7 mouse cellular contexts compared by ENCODE assay signal in the genomic region with DNA sequence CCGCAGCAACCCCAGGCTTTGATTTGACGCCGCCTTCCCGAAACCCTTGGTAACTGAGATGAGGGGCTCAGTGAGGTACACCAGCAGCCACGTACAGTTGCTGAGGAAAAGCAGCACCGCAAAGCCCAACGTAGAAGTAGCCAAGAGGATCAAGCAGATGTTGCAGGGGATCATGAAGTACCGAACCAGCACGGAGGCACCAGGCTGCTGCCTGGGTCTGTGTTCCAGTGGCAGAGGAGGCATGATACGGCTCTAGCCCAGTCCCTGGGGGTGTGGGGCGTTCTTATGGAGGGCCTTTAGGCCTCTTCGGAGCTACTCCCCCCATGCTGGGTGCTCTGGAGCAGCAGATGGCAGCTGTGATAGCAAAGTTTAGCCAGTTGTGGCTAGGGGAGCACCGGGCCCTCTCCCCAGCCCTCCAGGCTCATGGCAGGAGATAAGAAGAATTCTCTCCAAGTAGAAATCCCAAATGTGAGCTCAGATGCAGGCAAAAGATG. TPM values are rescaled to one million over a fixed set of nuclear protein-coding genes. Genes with fewer than 3 reads are reported as not detected.
DNase-seq lines count a peak whose midpoint lies in the region; ATAC-seq and TF ChIP-seq lines count a peak whose summit lies in the region.

No protein-coding gene starts in this region.

- peaks cover 38% of the 10 kb centered on the region for H3K36me3 ChIP-seq in lung, embryonic 14.5 days (ENCODE audit: insufficient read depth)
- no peaks in the 10 kb centered on the region for H3K36me3 ChIP-seq in lung, postnatal 0 days (ENCODE audit: insufficient read depth, low read length)
- H3K36me3 ChIP-seq in forebrain, embryonic 13.5 days (ENCODE audit: poor library complexity, severe bottlenecking), result peaks cover 38% of the 10 kb centered on the region
- H3K36me3 ChIP-seq in liver, embryonic 11.5 days (ENCODE audit: control insufficient read depth, insufficient read depth, low read length), result 0 out of 2 replicates have a peak, but pooled peaks cover 3% of the 10 kb centered on the region

- 75% methylated on average over 13 of the region's 13 CpGs for WGBS in lung, embryonic 14.5 days
- WGBS in lung, postnatal 0 days, result 87% methylated on average over 13 of the region's 13 CpGs
- WGBS in forebrain, embryonic 13.5 days, result 51% methylated on average over 13 of the region's 13 CpGs
- 60% methylated on average over 13 of the region's 13 CpGs for WGBS in liver, embryonic 11.5 days

- ATAC-seq in lung, embryonic 14.5 days (ENCODE audit: insufficient read depth), result no peak
- ATAC-seq in lung, postnatal 0 days, result no peak
- ATAC-seq in forebrain, embryonic 13.5 days, result peak; percentile 33
- peak; percentile 89 for ATAC-seq in liver, embryonic 11.5 days (replicated peaks; ENCODE audit: low FRiP score)

- H3K4me1 ChIP-seq in lung, embryonic 14.5 days (ENCODE audit: insufficient read depth), result peaks cover 9% of the 10 kb centered on the region
- peaks cover 13% of the 10 kb centered on the region for H3K4me1 ChIP-seq in lung, postnatal 0 days (ENCODE audit: insufficient read depth, low read depth, low read length)
- peaks cover 100% of the 10 kb centered on the region for H3K4me1 ChIP-seq in forebrain, embryonic 13.5 days
- peaks cover 60% of the 10 kb centered on the region for H3K4me1 ChIP-seq in liver, embryonic 11.5 days (replicated peaks; ENCODE audit: control insufficient read depth, insufficient read depth, low read length)

- H3K27ac ChIP-seq in lung, embryonic 14.5 days (ENCODE audit: low read depth), result 0 out of 2 replicates have a peak overlapping the region, but pooled peaks have one; percentile 33
- H3K27ac ChIP-seq in lung, postnatal 0 days (ENCODE audit: low read length), result no peak overlapping the region
- H3K27ac ChIP-seq in forebrain, embryonic 13.5 days, result peak overlapping the region; percentile 94
- peak overlapping the region; percentile 38 for H3K27ac ChIP-seq in liver, embryonic 11.5 days (ENCODE audit: low read depth, low read length)

- TF ChIP-seq CTCF in lung, embryonic 14.5 days (IDR thresholded peaks at IDR 0.05; ENCODE audit: low read depth), result no peak
- TF ChIP-seq CTCF in lung, postnatal 0 days (IDR thresholded peaks at IDR 0.05), result no peak

- DNase-seq in lung, embryonic 14.5 days, result no peak
- no peak for DNase-seq in lung, postnatal 0 days (ENCODE audit: low spot score)
- no peak for DNase-seq in liver, embryonic 11.5 days (ENCODE audit: low spot score)
- DNase-seq in retina, postnatal 1 day, result peak; percentile 29
- no peak for DNase-seq in ovary, postnatal 14 days (ENCODE audit: low spot score)
- DNase-seq in ovary, postnatal 10 days (ENCODE audit: low spot score), result no peak

- H3K27me3 ChIP-seq in lung, embryonic 14.5 days (ENCODE audit: insufficient read depth, low read length), result no peaks in the 10 kb centered on the region
- H3K27me3 ChIP-seq in lung, postnatal 0 days (replicated peaks; ENCODE audit: insufficient read depth, low read length), result no peaks in the 10 kb centered on the region
- H3K27me3 ChIP-seq in forebrain, embryonic 13.5 days, result no peaks in the 10 kb centered on the region
- H3K27me3 ChIP-seq in liver, embryonic 11.5 days (replicated peaks; ENCODE audit: control insufficient read depth, insufficient read depth, low read length), result no peaks in the 10 kb centered on the region

- TF ChIP-seq EP300 in lung, postnatal 0 days (IDR thresholded peaks at IDR 0.05), result no peak

- no peaks in the 10 kb centered on the region for H3K9me3 ChIP-seq in lung, embryonic 14.5 days (ENCODE audit: low read depth, low read length)
- no peaks in the 10 kb centered on the region for H3K9me3 ChIP-seq in lung, postnatal 0 days (ENCODE audit: low read length)
- no peaks in the 10 kb centered on the region for H3K9me3 ChIP-seq in forebrain, embryonic 13.5 days (replicated peaks)
- H3K9me3 ChIP-seq in liver, embryonic 11.5 days (ENCODE audit: control insufficient read depth, low read length), result no peaks in the 10 kb centered on the region

- peak overlapping the region; percentile 21; the same call in 1 of the 2 replicates for H3K4me3 ChIP-seq in lung, embryonic 14.5 days (ENCODE audit: low read depth, low read length)
- H3K4me3 ChIP-seq in lung, postnatal 0 days (ENCODE audit: low read depth, low read length), result no peak overlapping the region
- H3K4me3 ChIP-seq in forebrain, embryonic 13.5 days, result peak overlapping the region; percentile 53
- peak overlapping the region; percentile 48 for H3K4me3 ChIP-seq in liver, embryonic 11.5 days (ENCODE audit: low read depth, low read length)

- H3K4me2 ChIP-seq in lung, embryonic 14.5 days, result peak overlapping the region; percentile 50
- no peak overlapping the region for H3K4me2 ChIP-seq in lung, postnatal 0 days (replicated peaks; ENCODE audit: low read depth, low read length)
- peak overlapping the region; percentile 80 for H3K4me2 ChIP-seq in forebrain, embryonic 13.5 days
- H3K4me2 ChIP-seq in liver, embryonic 11.5 days, result peak overlapping the region; percentile 80

- H3K9ac ChIP-seq in lung, embryonic 14.5 days, result peak overlapping the region; percentile 44; the same call in 1 of the 2 replicates
- no peak overlapping the region for H3K9ac ChIP-seq in lung, postnatal 0 days (replicated peaks; ENCODE audit: low read depth)
- peak overlapping the region; percentile 85 for H3K9ac ChIP-seq in forebrain, embryonic 13.5 days
- H3K9ac ChIP-seq in liver, embryonic 11.5 days (ENCODE audit: low read depth, low read length), result peak overlapping the region; percentile 66

RNA-seq across cellular contexts. Expression of a gene that starts 11.8 kb away (rescaled TPM):
- polyA plus RNA-seq in lung, embryonic 14.5 days (2014; fragmentation: Nextera tagmentation; extraction: Ambion mirVana), result 81.9 and 84.0 TPM in 2 replicates
- 70.1 and 85.7 TPM in 2 replicates for polyA plus RNA-seq in lung, postnatal 0 days (2015; fragmentation: Nextera tagmentation; extraction: Ambion mirVana)
- polyA plus RNA-seq in forebrain, embryonic 13.5 days (2015; fragmentation: Nextera tagmentation; extraction: Ambion mirVana), result 91.4 and 107 TPM in 2 replicates
- polyA plus RNA-seq in liver, embryonic 11.5 days (2014; fragmentation: Nextera tagmentation; extraction: Ambion mirVana), result 31.6 and 35.5 TPM in 2 replicates

RNA-seq across cellular contexts. Expression of a gene that starts 15.1 kb away (rescaled TPM):
- 0.43 TPM in 1 of 2 replicates, not detected in the other for polyA plus RNA-seq in lung, embryonic 14.5 days (2014; fragmentation: Nextera tagmentation; extraction: Ambion mirVana)
- polyA plus RNA-seq in lung, postnatal 0 days (2015; fragmentation: Nextera tagmentation; extraction: Ambion mirVana), result 11.8 and 13.8 TPM in 2 replicates
- polyA plus RNA-seq in forebrain, embryonic 13.5 days (2015; fragmentation: Nextera tagmentation; extraction: Ambion mirVana), result 1.3 TPM in 2 replicates
- 0.47 and 0.51 TPM in 2 replicates for polyA plus RNA-seq in liver, embryonic 11.5 days (2014; fragmentation: Nextera tagmentation; extraction: Ambion mirVana)

RNA-seq across cellular contexts. Expression of a gene that starts 17.6 kb away (rescaled TPM):
- 0.72 and 0.81 TPM in 2 replicates for polyA plus RNA-seq in lung, embryonic 14.5 days (2014; fragmentation: Nextera tagmentation; extraction: Ambion mirVana)
- 4.0 and 5.1 TPM in 2 replicates for polyA plus RNA-seq in lung, postnatal 0 days (2015; fragmentation: Nextera tagmentation; extraction: Ambion mirVana)
- 6.2 and 7.6 TPM in 2 replicates for polyA plus RNA-seq in forebrain, embryonic 13.5 days (2015; fragmentation: Nextera tagmentation; extraction: Ambion mirVana)
- polyA plus RNA-seq in liver, embryonic 11.5 days (2014; fragmentation: Nextera tagmentation; extraction: Ambion mirVana), result 0.08 and 0.73 TPM in 2 replicates

RNA-seq across cellular contexts. Expression of a gene that starts 30.2 kb away (rescaled TPM):
- 0.32 and 0.51 TPM in 2 replicates for polyA plus RNA-seq in lung, embryonic 14.5 days (2014; fragmentation: Nextera tagmentation; extraction: Ambion mirVana)
- 0.46 and 0.56 TPM in 2 replicates for polyA plus RNA-seq in lung, postnatal 0 days (2015; fragmentation: Nextera tagmentation; extraction: Ambion mirVana)
- polyA plus RNA-seq in forebrain, embryonic 13.5 days (2015; fragmentation: Nextera tagmentation; extraction: Ambion mirVana), result 1.2 and 1.6 TPM in 2 replicates
- polyA plus RNA-seq in liver, embryonic 11.5 days (2014; fragmentation: Nextera tagmentation; extraction: Ambion mirVana), result 0.25 TPM in 2 replicates

RNA-seq across cellular contexts. Expression of a gene that starts 49.2 kb away (rescaled TPM):
- 21.0 and 21.4 TPM in 2 replicates for polyA plus RNA-seq in lung, embryonic 14.5 days (2014; fragmentation: Nextera tagmentation; extraction: Ambion mirVana)
- 11.2 and 12.7 TPM in 2 replicates for polyA plus RNA-seq in lung, postnatal 0 days (2015; fragmentation: Nextera tagmentation; extraction: Ambion mirVana)
- polyA plus RNA-seq in forebrain, embryonic 13.5 days (2015; fragmentation: Nextera tagmentation; extraction: Ambion mirVana), result 22.4 and 26.2 TPM in 2 replicates
- polyA plus RNA-seq in liver, embryonic 11.5 days (2014; fragmentation: Nextera tagmentation; extraction: Ambion mirVana), result 9.1 and 11.8 TPM in 2 replicates

Comparison
In these comparisons a context has a peak if more than half of its experiments do, and no peak if none do; other contexts are left out.
1. ATAC-seq: peak in forebrain, embryonic 13.5 days (single experiment) and liver, embryonic 11.5 days (single experiment); none in lung, embryonic 14.5 days (single experiment) and lung, postnatal 0 days (single experiment).